Comparison of ENCODE assay signal across 1 mouse cellular context in genomic region chr2:70838536-70839216, GRCm38 (mm10).
TF ChIP-seq lines count a peak whose summit lies in the region.

No protein-coding gene starts in this region.

TF ChIP-seq in MEL, 35 proteins besides CTCF, POLR2A, EP300 and RAD21 (continued from another document):
- TF ChIP-seq RCOR1 (IDR thresholded peaks at IDR 0.05; ENCODE audit: low read depth, low read length) (peak; percentile 32; the same call in 1 of the 2 replicates), TAL1 (IDR thresholded peaks at IDR 0.05; ENCODE audit: low read length) (no peak), MXI1 (IDR thresholded peaks at IDR 0.05; ENCODE audit: low read depth, low read length) (peak; percentile 53), MAX (IDR thresholded peaks at IDR 0.05; ENCODE audit: low read length) (peak; percentile 80), TBP (IDR thresholded peaks at IDR 0.05; ENCODE audit: low read depth, low read length) (no peak), MAFK (IDR thresholded peaks at IDR 0.05; ENCODE audit: borderline replicate concordance, low read depth, low read length) (no peak), MAZ (IDR thresholded peaks at IDR 0.05; ENCODE audit: low read depth, low read length) (no peak), USF1 (IDR thresholded peaks at IDR 0.05; ENCODE audit: low read depth, low read length) (peak; percentile 89), POLR2AphosphoS5 (IDR thresholded peaks at IDR 0.05; ENCODE audit: borderline replicate concordance, low read depth, low read length) (no peak)
